27 mouse cellular contexts compared by ENCODE assay signal in the genomic region with DNA sequence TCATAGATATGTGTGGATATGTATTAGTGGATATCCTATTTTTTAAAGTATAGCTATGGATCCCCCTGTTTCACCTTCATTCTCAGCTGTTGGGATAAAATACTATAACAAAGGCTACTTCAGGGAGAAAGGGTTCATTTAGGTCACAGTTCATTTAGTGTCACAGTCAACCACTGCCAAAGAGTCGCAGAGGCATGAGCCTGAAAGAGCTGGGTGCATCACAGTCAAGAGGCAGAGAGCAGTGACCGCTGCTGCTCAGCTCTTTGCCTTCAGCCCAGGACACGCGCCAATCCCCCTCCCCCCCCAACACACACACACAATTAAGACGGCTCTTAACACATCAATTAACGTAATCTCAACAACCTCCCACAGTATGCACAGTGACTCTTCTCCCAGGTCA.
"Had no signal": no experiment of that assay in that cellular context is flagged by ENCODE, and none has a peak within 500 bp of the region (broad histone marks: within the 10 kb centered on the region; RNA-seq: fewer than 3 reads in every experiment).

No protein-coding gene starts in this region.

- H3K4me2 ChIP-seq: embryonic facial prominence, embryonic 12.5 days; embryonic facial prominence, embryonic 15.5 days; forebrain, embryonic 12.5 days; forebrain, embryonic 13.5 days; forebrain, embryonic 15.5 days had no signal

- DNase-seq: cerebellum, adult 2 months; cerebellum, adult 8-10 months; cerebellum, adult 9-10 months; cerebellum, adult 9-11 months; cerebellum, postnatal 10 days; cerebellum, postnatal 14 days; cerebellum, postnatal 25 days; cerebellum, postnatal 36 days; embryo, embryonic 11 days; forebrain, postnatal 0 days; gastrocnemius, adult 2 months; gastrocnemius, postnatal 10 days; gastrocnemius, postnatal 14 days; gastrocnemius, postnatal 25 days; gastrocnemius, postnatal 36 days; heart, adult 11 months; heart, adult 18-20 months; heart, adult 2 months had no signal

- H3K27me3 ChIP-seq: embryonic facial prominence, embryonic 12.5 days; embryonic facial prominence, embryonic 15.5 days; forebrain, embryonic 12.5 days; forebrain, embryonic 13.5 days; forebrain, embryonic 15.5 days had no signal

- H3K9me3 ChIP-seq: embryonic facial prominence, embryonic 15.5 days; forebrain, embryonic 10.5 days; forebrain, embryonic 12.5 days; forebrain, embryonic 13.5 days; forebrain, embryonic 15.5 days had no signal

- H3K36me3 ChIP-seq: embryonic facial prominence, embryonic 12.5 days; embryonic facial prominence, embryonic 15.5 days; forebrain, embryonic 10.5 days; forebrain, embryonic 12.5 days; forebrain, embryonic 15.5 days had no signal

- H3K27ac ChIP-seq: embryonic facial prominence, embryonic 12.5 days; embryonic facial prominence, embryonic 15.5 days; forebrain, embryonic 10.5 days; forebrain, embryonic 12.5 days; forebrain, embryonic 13.5 days; forebrain, embryonic 15.5 days; gastrocnemius, adult 2 months; heart, adult 2 months had no signal

- ATAC-seq: forebrain, embryonic 13.5 days; forebrain, embryonic 14.5 days; forebrain, embryonic 15.5 days; forebrain, embryonic 16.5 days; forebrain, postnatal 0 days had no signal

- H3K4me1 ChIP-seq: embryonic facial prominence, embryonic 12.5 days; embryonic facial prominence, embryonic 15.5 days; forebrain, embryonic 10.5 days; forebrain, embryonic 12.5 days; forebrain, embryonic 13.5 days; forebrain, embryonic 15.5 days had no signal

- H3K9ac ChIP-seq: embryonic facial prominence, embryonic 12.5 days; embryonic facial prominence, embryonic 15.5 days; forebrain, embryonic 12.5 days; forebrain, embryonic 13.5 days; forebrain, embryonic 15.5 days; forebrain, postnatal 0 days had no signal

- H3K4me3 ChIP-seq: embryonic facial prominence, embryonic 12.5 days; embryonic facial prominence, embryonic 15.5 days; erythroblast, embryonic 14.5 days; forebrain, embryonic 10.5 days; forebrain, embryonic 12.5 days; forebrain, embryonic 13.5 days; forebrain, embryonic 15.5 days; gastrocnemius, adult 2 months; heart, adult 2 months had no signal
